Mouse (Mus musculus) hindbrain, embryonic 16.5 days (tissue): ENCODE results near the gene 1700067K01Rik. TPM values are rescaled to one million over a fixed set of nuclear protein-coding genes. Genes with fewer than 3 reads are reported as not detected.
A peak's percentile ranks its signal among the peaks of the same experiment; 100 is the strongest.
"Not testable (repeated sequence)": the region's sequence is repeated elsewhere in the genome, so short reads cannot be mapped to it uniquely, and the experiment has no call there.

Source experiments
- ATAC-seq: fragments of 200-750 bp; cut with Nextera tagmentation; 2 replicates; pipeline ENCODE4 v1.8.0; 2017; ENCODE audit warnings: moderate TSS enrichment, moderate library complexity
- H3K27ac ChIP-seq: fragments of 300-500 bp; sonication (generic); 2 replicates; pipeline ENCODE4 v1.5.1; 2014; ENCODE audit warnings: low read depth, mild to moderate bottlenecking, control low read depth, low read length, moderate library complexity
- H3K27me3 ChIP-seq: fragments of 300-500 bp; sonication (generic); replicated peaks from 2 replicates; pipeline ENCODE4 v1.6.1; 2014; ENCODE audit warnings: low read length; ENCODE audit not compliant: control insufficient read depth, insufficient read depth
- H3K36me3 ChIP-seq: fragments of 300-500 bp; sonication (generic); 2 replicates; pipeline ENCODE4 v1.6.1; 2014; ENCODE audit warnings: mild to moderate bottlenecking, low read length, moderate library complexity, mixed read lengths; ENCODE audit not compliant: control insufficient read depth, insufficient read depth
- H3K4me1 ChIP-seq: fragments of 300-500 bp; sonication (generic); 2 replicates; pipeline ENCODE4 v1.6.1; 2014; ENCODE audit warnings: low read depth, low read length; ENCODE audit not compliant: control insufficient read depth, insufficient read depth
- H3K4me2 ChIP-seq: fragments of 300-500 bp; sonication (generic); 2 replicates; pipeline ENCODE4 v1.6.1; 2014; ENCODE audit warnings: mild to moderate bottlenecking, low read length, control low read depth, moderate library complexity
- H3K4me3 ChIP-seq: fragments of 300-500 bp; sonication (generic); 2 replicates; pipeline ENCODE4 v1.5.1; 2014; ENCODE audit warnings: mild to moderate bottlenecking, low read length, control low read depth, moderate library complexity
- H3K9ac ChIP-seq: fragments of 300-500 bp; sonication (generic); 2 replicates; pipeline ENCODE4 v1.6.1; 2014; ENCODE audit warnings: low read depth, mild to moderate bottlenecking, control low read depth, low read length, moderate library complexity
- H3K9me3 ChIP-seq: fragments of 300-500 bp; sonication (generic); 2 replicates; pipeline ENCODE4 v1.6.1; 2014; ENCODE audit warnings: mild to moderate bottlenecking, low read length, moderate library complexity; ENCODE audit not compliant: control insufficient read depth
- WGBS: fragments of 180-500 bp; shearing (Covaris S2); extraction: QIAGEN DNeasy Blood & Tissue Kit; methylation state at CpG from one replicate; pipeline ENCODE4 v1.1.7; 2014; 5-methylcytosine and 5-hydroxymethylcytosine counted together
- polyA plus RNA-seq: library from polyadenylated mRNA; unstranded; fragments of >200 nt; fragmentation: Nextera tagmentation; extraction: Ambion mirVana; gene quantifications from 2 replicates; pipeline ENCODE4 v1.2.1, GENCODE M21; 2015

Gene 1700067K01Rik
- polyA plus RNA-seq, 1 experiment from 2014 or later, result 0.90 TPM

DNA sequence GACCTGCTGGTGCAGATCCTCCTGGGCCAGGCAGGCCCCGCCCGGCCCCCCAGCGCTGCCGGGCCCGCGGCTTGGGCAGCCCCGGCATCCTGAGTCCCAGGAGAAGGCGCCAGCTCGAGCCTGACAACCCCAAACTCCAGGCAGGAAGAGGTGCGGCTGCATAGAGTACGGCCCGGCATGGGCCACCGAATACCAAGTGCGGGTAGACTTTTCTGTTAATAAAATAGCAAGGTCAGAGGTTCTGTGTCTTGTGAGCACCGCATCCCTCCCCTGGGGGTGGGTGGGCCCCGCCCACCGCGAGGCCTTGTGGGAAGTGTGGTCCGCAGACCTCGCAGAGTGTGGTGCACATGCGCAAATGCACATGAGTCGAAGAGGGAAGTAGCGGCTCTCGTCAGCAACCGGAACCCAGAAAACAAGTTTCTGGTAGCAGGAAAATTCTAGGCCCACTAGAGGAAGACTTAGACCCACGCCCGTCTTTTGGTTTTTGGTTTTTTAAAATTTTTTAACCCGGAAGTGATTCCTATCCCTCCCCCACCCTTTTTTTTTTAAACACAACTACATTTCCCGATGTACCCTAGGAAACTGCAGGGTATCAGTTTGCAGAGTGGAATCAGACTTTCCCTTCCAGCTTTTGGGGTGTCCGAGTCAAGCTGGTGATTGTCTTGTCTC, 3.4 kb downstream of the 1700067K01Rik start:
- H3K4me3 ChIP-seq, result peak overlapping the region; percentile 56
- peaks cover 16% of the 10 kb centered on the region for H3K4me1 ChIP-seq
- no peaks in the 10 kb centered on the region; the same call in 1 of the 2 replicates for H3K36me3 ChIP-seq
- WGBS, result under 1% methylated on average over 30 of the region's 30 CpGs
- H3K4me2 ChIP-seq, result peak overlapping the region; percentile 83
- H3K27me3 ChIP-seq, result no peaks in the 10 kb centered on the region; the same call in 1 of the 2 replicates
- peak overlapping the region; percentile 76 for H3K9ac ChIP-seq
- peak overlapping the region; percentile 52; the same call in 1 of the 2 replicates for H3K27ac ChIP-seq
- no peaks in the 10 kb centered on the region for H3K9me3 ChIP-seq
- peak; percentile 84 for ATAC-seq

DNA sequence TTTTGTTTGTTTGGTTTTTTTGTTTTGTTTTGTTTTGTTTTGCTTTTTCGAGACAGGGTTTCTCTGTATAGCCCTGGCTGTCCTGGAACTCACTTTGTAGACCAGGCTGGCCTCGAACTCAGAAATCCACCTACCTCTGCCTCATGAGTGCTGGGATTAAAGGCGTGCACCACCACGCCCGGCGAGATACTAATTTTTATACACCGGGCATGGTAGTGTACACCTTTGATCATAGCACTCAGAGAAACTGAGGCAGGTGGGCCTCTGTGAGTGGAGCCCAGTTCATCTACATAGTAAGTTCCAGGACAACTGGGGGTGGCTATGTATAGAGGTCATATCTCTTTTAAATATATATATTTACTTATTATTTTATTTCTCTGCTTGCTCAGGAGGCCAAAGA, 4.2 kb downstream of the 1700067K01Rik start:
- not testable (repeated sequence) for H3K27me3 ChIP-seq, H3K4me3 ChIP-seq, H3K9ac ChIP-seq, H3K36me3 ChIP-seq, H3K9me3 ChIP-seq, ATAC-seq, H3K4me2 ChIP-seq, H3K27ac ChIP-seq
- 96% methylated on average over 7 of the region's 7 CpGs for WGBS
- H3K4me1 ChIP-seq, result peaks cover 18% of the 10 kb centered on the region

DNA sequence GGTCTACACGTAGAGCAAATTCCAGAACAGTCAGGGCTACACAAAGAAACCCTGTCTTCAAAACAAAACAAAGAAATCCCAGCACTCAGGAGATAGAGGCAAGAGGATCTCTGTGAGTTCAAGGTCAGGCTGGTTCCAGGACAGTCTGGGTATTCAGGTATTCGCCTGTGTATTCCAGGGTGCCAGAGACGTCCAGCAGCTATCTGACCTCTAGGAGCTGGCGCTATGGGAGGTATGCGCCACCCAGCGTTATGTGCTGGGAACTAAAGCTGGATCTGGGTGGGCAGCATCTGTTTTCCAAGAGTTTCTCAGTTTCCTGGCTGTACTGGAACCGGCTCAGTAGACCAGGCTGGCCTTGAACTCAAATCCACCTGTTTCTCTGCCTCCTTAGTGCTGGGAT, 7.1 kb downstream of the 1700067K01Rik start:
- H3K9ac ChIP-seq, result no peak overlapping the region
- H3K4me2 ChIP-seq, result no peak overlapping the region
- ATAC-seq, result no peak
- H3K27me3 ChIP-seq, result peaks cover 24% of the 10 kb centered on the region
- no peak overlapping the region for H3K27ac ChIP-seq
- peaks cover 34% of the 10 kb centered on the region for H3K4me1 ChIP-seq
- no peaks in the 10 kb centered on the region for H3K36me3 ChIP-seq
- no peaks in the 10 kb centered on the region for H3K9me3 ChIP-seq
- 23% methylated on average over 7 of the region's 7 CpGs for WGBS
- no peak overlapping the region for H3K4me3 ChIP-seq

DNA sequence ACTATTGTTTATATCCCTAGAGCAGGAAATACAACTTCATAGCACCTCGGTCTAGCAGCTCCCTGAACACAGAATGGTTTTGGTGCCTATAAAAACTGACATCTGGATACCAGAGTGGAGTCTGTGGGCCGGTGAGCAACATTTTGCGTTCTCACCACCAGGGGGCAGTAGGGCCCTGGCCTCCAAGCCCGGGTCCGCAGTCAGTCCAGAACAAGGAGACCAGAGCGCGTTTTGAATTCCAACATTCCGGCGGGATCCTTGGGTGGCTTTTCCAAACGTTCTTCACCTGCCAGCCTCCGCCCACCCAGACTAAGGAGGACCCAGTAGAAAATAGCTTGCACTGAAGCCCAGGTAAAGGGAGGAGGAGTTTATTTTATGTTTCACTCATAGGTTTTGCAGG, 8.6 kb downstream of the 1700067K01Rik start:
- Histone ChIP-seq H3K9ac (no peak overlapping the region), H3K9me3 (no peaks in the 10 kb centered on the region), H3K27ac (no peak overlapping the region), H3K36me3 (no peaks in the 10 kb centered on the region), H3K4me3 (no peak overlapping the region), H3K27me3 (peaks cover 27% of the 10 kb centered on the region), H3K4me2 (no peak overlapping the region; the same call in 1 of the 2 replicates), H3K4me1 (peaks cover 25% of the 10 kb centered on the region)
- ATAC-seq, result peak; percentile 35; the same call in 1 of the 2 replicates
- WGBS, result 2% methylated on average over 11 of the region's 11 CpGs

DNA sequence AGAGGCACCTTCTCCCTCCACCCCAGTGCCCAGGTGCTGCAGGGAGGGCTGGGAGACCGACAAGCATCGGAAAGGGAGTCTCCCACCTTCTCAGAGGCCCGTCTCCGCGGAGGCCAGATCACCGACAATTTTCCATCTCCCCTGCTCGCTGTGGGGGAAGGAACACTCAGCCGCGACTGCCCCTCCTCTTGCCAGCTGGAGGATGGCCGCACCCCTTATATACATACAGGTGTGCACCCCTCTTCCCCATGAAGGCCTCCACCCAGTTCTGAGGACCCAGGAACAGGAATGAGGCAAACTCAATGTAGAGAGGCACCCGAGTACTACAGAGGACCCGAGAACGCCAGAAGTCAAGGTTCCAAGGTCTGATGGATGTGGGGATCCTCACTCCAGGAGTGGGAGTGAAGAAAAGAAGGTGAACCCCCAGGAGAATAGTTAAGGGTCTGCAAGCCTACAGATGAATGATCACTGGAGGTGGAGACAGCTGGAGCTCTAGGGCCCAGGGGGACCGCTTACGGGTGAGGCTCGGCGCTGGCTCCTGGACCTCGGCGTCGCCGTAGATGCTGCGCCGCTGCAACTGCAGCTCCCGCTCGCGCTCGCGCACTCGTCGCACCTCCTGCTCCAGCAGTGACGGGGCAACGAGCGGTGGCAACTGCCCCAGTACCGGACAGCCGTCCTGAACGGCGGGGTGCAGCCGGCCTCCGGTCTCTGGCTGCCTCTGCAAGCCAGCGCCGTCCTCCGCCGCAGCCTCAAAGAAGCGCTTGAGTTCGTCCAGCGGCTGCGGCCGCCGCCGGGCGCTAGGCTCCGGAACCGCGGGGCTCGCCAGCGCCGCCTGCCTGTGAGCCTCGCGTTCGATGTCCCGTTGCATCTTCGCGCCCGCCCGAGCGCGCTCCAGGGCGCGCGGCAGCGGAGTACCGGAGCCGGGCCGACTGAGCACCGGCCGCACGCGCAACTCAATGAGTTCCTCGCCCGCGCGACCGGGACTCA, 9.6 kb downstream of the 1700067K01Rik start:
- peak overlapping the region; percentile 73 for H3K9ac ChIP-seq
- H3K27me3 ChIP-seq, result peaks cover 27% of the 10 kb centered on the region
- peaks cover 22% of the 10 kb centered on the region for H3K4me1 ChIP-seq
- H3K4me2 ChIP-seq, result peak overlapping the region; percentile 100
- no peaks in the 10 kb centered on the region for H3K9me3 ChIP-seq
- ATAC-seq, result peak; percentile 71
- peak overlapping the region; percentile 66 for H3K4me3 ChIP-seq
- H3K27ac ChIP-seq, result no peak overlapping the region
- 2% methylated on average over 61 of the region's 83 CpGs for WGBS
- H3K36me3 ChIP-seq, result no peaks in the 10 kb centered on the region

DNA sequence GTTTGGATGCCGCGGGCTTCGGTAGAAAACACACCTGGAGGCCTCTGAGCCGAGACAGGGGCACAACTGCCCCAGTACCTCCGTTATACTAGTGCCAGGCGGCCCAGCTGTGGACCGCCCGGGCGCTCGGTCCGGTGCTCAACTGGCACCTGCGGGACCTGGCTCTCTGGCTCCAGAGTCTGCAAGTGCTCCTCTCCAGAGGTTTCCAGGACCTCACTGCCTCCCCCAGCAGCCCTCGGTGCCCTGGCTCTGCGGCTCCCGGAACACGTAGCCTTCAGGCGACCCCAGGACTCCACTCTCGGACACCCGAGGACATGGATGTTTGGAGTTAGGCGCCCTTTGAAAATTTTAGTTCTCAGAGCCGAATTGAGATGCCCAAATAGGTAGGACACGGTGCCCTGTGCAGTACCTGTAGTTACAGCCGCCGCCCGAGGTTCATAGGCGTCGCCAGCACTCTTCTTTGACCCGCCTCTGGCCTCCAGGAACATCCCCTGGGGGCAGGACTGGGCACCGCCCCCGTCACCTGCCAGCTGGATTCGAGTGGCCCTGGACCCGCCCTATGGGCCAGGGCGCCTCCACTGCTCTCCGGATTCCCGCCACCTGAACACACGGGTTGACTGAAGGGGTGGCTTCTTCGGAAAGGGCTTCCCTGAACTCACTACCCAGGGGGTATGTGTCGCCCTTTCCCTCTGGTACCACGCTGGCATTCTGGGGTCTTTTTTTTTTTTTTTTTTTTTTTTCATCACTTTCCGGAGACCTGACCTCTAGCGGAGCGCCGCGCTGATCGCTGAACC, 10.6 kb downstream of the 1700067K01Rik start, which contains the start of gene 2210011C24Rik:
TSS of gene 2210011C24Rik (minus strand) at position 467 of the 794 bp plus-strand sequence.
- no peak within 1 kb of the TSS for H3K27ac ChIP-seq
- H3K36me3 ChIP-seq, result no peaks in the 10 kb centered on the region
- peak; percentile 12; the same call in 1 of the 2 replicates for ATAC-seq
- peak within 1 kb of the TSS; percentile 73 for H3K9ac ChIP-seq
- peak within 1 kb of the TSS; percentile 66 for H3K4me3 ChIP-seq
- peaks cover 22% of the 10 kb centered on the region for H3K4me1 ChIP-seq
- peak within 1 kb of the TSS; percentile 100 for H3K4me2 ChIP-seq
- H3K9me3 ChIP-seq, result no peaks in the 10 kb centered on the region
- peaks cover 27% of the 10 kb centered on the region for H3K27me3 ChIP-seq
- under 1% methylated on average over 45 of the region's 45 CpGs for whole genome bisulfite sequencing

DNA sequence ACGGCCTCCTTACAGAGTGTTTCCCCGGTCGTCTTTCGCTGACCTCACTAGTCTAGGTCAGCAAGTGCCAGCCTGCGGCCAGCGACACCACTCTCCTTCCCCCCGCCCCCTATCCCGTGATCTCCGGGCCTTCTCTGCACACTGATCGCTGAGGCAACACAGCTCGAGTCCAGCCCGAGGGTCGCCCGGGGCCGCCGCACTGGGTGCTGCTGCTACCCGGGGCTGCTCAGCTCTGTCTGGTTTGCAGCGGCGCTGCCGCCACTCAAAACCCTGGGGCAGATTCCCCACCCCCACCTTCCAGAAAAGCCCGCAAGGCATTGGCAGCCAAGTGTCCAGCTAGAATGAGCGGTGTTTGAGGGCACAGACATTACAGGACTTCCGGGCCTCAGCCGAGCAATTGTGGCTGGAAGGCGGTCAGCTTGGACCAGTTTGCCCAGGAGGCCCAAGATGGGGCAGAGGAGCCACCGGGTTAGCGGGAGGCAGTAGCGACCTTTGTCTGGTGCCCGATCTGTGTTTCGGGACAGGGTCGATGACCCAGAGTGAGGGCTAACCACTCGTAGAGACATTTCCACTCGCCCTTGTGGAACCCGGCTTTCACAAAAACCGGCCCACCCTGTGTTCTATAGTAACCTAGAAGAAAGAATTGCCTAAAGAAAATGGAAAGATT, 11.3 kb downstream of the 1700067K01Rik start:
- peak overlapping the region; percentile 100 for H3K4me2 ChIP-seq
- peaks cover 22% of the 10 kb centered on the region for H3K4me1 ChIP-seq
- peaks cover 27% of the 10 kb centered on the region for H3K27me3 ChIP-seq
- no peaks in the 10 kb centered on the region for H3K36me3 ChIP-seq
- ATAC-seq, result no peak; the same call in 1 of the 2 replicates
- H3K27ac ChIP-seq, result no peak overlapping the region
- 7% methylated on average over 35 of the region's 35 CpGs for WGBS
- no peaks in the 10 kb centered on the region for H3K9me3 ChIP-seq
- peak overlapping the region; percentile 66 for H3K4me3 ChIP-seq
- peak overlapping the region; percentile 50 for H3K9ac ChIP-seq

DNA sequence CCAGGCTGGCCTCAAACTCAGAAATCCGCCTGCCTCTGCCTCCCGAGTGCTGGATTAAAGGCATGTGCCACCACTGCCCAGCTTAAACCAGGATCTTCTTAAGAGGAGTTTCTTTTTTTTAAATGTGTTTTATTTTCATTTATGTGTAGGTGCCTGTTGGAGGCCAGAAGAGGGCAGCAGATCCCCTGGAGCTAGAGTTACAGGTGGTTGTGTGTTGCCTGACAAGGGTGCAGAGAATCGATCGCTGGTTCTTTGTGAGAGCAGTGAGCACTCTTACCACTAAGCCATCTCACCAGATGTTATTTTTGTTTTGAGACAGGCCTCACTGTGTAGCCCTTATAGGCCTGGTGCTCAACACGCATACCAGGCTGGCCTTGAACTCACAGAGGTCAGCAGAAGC, 14.5 kb downstream of the 1700067K01Rik start:
- Histone ChIP-seq H3K4me1 (peaks cover 17% of the 10 kb centered on the region), H3K36me3 (no peaks in the 10 kb centered on the region), H3K9me3 (no peaks in the 10 kb centered on the region), H3K4me3 (no peak overlapping the region), H3K27ac (no peak overlapping the region), H3K27me3 (peaks cover 17% of the 10 kb centered on the region), H3K4me2 (no peak overlapping the region), H3K9ac (no peak overlapping the region)
- WGBS, result 90% methylated on average over 5 of the region's 5 CpGs
- no peak for ATAC-seq
